Mouse (Mus musculus): ENCODE results near the gene Phf3.

Phf3 gene

GRCm38 (mm10) chr1:30819414-30819813 lies 54.3 kb downstream of the Phf3 start:
- no peak for DNase-seq (ENCODE audit: low spot score)

- no peak for DNase-seq (ENCODE audit: low spot score)
These were observed 58.1 kb downstream of the Phf3 start for GRCm38 (mm10) chr1:30815609-30816008.

GRCm38 (mm10) chr1:30814987-30815386 lies 58.7 kb downstream of the Phf3 start:
- DNase-seq (ENCODE audit: low spot score): no peak

- no peak for DNase-seq (ENCODE audit: low spot score)
These were observed 65.5 kb downstream of the Phf3 start for GRCm38 (mm10) chr1:30808101-30808699.

- no peak for DNase-seq (ENCODE audit: low spot score)
These were observed 67.9 kb downstream of the Phf3 start for GRCm38 (mm10) chr1:30805688-30806285.

GRCm38 (mm10) chr1:30804919-30805318 lies 68.8 kb downstream of the Phf3 start:
- DNase-seq (ENCODE audit: low spot score): no peak

GRCm38 (mm10) chr1:30801911-30802310 lies 71.8 kb downstream of the Phf3 start:
- DNase-seq (ENCODE audit: low spot score): no peak

GRCm38 (mm10) chr1:30799277-30799834 lies 74.4 kb downstream of the Phf3 start:
- DNase-seq (ENCODE audit: low spot score): no peak

- DNase-seq (ENCODE audit: low spot score): no peak
These were observed 79.1 kb downstream of the Phf3 start for GRCm38 (mm10) chr1:30794606-30795005.

GRCm38 (mm10) chr1:30793357-30793883 lies 80.3 kb downstream of the Phf3 start:
- DNase-seq (ENCODE audit: low spot score): no peak

- DNase-seq (ENCODE audit: low spot score): no peak
These were observed 80.8 kb downstream of the Phf3 start for GRCm38 (mm10) chr1:30792935-30793334.

GRCm38 (mm10) chr1:30790220-30790619 lies 83.5 kb downstream of the Phf3 start:
- no peak for DNase-seq (ENCODE audit: low spot score)

GRCm38 (mm10) chr1:30789689-30790088 lies 84.0 kb downstream of the Phf3 start:
- DNase-seq (ENCODE audit: low spot score): no peak

- DNase-seq (ENCODE audit: low spot score): no peak
These were observed 84.7 kb downstream of the Phf3 start for GRCm38 (mm10) chr1:30789001-30789400.

GRCm38 (mm10) chr1:30786583-30786982 lies 87.1 kb downstream of the Phf3 start:
- no peak for DNase-seq (ENCODE audit: low spot score)

GRCm38 (mm10) chr1:30783741-30784140 lies 90.0 kb downstream of the Phf3 start:
- no peak for DNase-seq (ENCODE audit: low spot score)

- DNase-seq (ENCODE audit: low spot score): no peak
These were observed 93.4 kb downstream of the Phf3 start for GRCm38 (mm10) chr1:30780293-30780692.

GRCm38 (mm10) chr1:30779562-30779961 lies 94.2 kb downstream of the Phf3 start:
- DNase-seq (ENCODE audit: low spot score): no peak

GRCm38 (mm10) chr1:30778374-30779005 lies 95.2 kb downstream of the Phf3 start:
- no peak for DNase-seq (ENCODE audit: low spot score)

GRCm38 (mm10) chr1:30776196-30776595 lies 97.5 kb downstream of the Phf3 start:
- DNase-seq (ENCODE audit: low spot score): no peak

GRCm38 (mm10) chr1:30773662-30774061 lies 100.1 kb downstream of the Phf3 start:
- no peak for DNase-seq (ENCODE audit: low spot score)

GRCm38 (mm10) chr1:30772851-30773250 lies 100.9 kb downstream of the Phf3 start:
- no peak for DNase-seq (ENCODE audit: low spot score)

- no peak for DNase-seq (ENCODE audit: low spot score)
These were observed 101.9 kb downstream of the Phf3 start for GRCm38 (mm10) chr1:30771772-30772171.

Measured in testis, postnatal 14 days (tissue).